Mouse (Mus musculus) ES-E14 (cell line): ENCODE measurements around the gene Dennd2c.

ENCODE experiments used
- CHD2 ChIP-seq: IDR thresholded peaks from 2 replicates; pipeline ENCODE4 v1.6.1; 2014; ENCODE audit warnings: mild to moderate bottlenecking, low read depth, low read length, inconsistent platforms
- ZC3H11A ChIP-seq: IDR thresholded peaks from 2 replicates; pipeline ENCODE4 v1.6.1; 2012; ENCODE audit warnings: low read depth, mild to moderate bottlenecking, inconsistent platforms, low read length, borderline replicate concordance

DNA sequence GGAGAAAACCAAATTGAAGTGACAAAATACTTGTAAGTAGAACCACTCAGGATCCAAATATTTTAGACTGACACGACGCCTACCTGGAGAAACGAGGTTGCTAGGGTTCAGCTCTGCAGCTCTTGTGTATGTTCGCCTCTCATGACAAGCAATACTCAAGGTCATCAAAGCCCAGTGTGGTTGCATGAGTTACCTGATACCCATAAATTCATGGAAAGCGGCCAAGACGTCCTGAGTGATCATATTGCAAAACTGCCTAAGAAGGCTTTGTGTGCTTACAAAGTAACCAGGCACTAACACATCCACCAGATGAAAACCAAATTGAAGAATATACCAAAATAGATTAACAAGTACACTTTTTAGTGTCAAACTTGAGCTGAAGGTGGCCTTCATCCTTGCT, 33.4 kb upstream of the Dennd2c start:
- no peak for TF ChIP-seq ZC3H11A
- TF ChIP-seq CHD2: no peak
